Mouse (Mus musculus): ENCODE results near the gene Hectd4. TPM values are rescaled to one million over a fixed set of nuclear protein-coding genes. Genes with fewer than 3 reads are reported as not detected.

The Hectd4 gene
- polyA plus RNA-seq, 1 experiment from 2014 or later = 7.3 TPM

DNA sequence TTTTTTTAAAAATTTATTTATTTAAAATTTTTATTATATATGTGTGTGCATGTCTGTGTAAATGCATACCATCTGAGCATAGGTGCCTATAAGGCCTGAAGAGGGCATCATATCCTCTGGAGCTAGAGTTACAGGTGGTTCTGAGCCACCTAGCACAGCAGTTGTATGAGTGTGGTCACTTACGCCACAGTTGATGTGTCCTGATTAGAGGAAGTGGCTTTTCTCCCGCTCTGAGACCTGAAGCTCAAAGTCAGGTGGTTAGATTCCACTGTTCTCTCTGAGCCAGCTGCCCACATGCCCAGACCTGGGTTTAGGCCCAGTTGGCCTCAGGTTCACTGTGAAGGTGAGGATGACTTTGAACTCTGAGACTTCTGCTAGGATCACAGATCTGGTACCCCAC lies 44.6 kb downstream of the Hectd4 start:
- H3K4me3 ChIP-seq (ENCODE audit: low read depth, low read length) = no peak overlapping the region
- H3K36me3 ChIP-seq (ENCODE audit: control insufficient read depth, insufficient read depth, low read length) = peaks cover 10% of the 10 kb centered on the region; the same call in 1 of the 2 replicates
- no peak overlapping the region for H3K9ac ChIP-seq (ENCODE audit: low read depth, low read length)
- no peaks in the 10 kb centered on the region for H3K9me3 ChIP-seq (replicated peaks; ENCODE audit: control insufficient read depth, low read length)
- no peak overlapping the region for H3K27ac ChIP-seq (ENCODE audit: low read depth, low read length)
- no peak overlapping the region for H3K4me2 ChIP-seq
- H3K4me1 ChIP-seq (ENCODE audit: control insufficient read depth, insufficient read depth, low read length) = no peaks in the 10 kb centered on the region
- H3K27me3 ChIP-seq (ENCODE audit: control insufficient read depth, insufficient read depth, low read length) = no peaks in the 10 kb centered on the region
- no peak for ATAC-seq (replicated peaks; ENCODE audit: insufficient number of reproducible peaks, low FRiP score, low TSS enrichment)
- WGBS (ENCODE audit: insufficient replicate concordance) = 97% methylated on average over 2 of the region's 2 CpGs

DNA sequence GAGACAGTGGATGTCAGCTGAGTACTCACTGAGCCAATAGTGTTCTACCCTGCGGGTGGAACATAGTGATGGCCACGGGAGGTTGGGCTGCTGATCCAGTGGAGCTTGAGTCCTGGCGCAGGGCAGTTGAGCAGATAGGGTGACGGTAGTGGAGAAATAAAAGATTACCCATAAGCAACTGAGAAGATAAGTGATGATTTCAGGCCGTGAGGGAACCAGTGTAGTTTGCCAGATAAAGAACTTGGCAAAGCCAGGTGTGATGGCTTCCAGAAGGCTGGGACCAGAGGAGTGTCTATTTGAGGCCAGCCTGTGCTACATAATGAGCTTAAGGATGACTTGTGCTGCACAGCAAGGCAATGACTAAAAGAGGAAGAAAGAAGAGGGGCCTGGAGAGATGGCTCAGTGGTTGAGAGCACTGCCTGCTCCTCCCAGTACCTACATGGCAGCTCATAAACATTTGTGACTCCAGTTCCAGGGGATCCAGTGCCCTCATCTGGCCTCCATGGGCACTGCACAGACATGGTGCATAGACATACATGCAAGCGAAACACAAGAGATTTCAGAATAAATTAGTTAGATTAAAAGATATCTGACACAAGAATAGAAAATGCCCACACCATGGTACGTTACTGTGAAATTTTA lies 46.8 kb downstream of the Hectd4 start:
- H3K4me1 ChIP-seq (ENCODE audit: control insufficient read depth, insufficient read depth, low read length) = no peaks in the 10 kb centered on the region
- H3K9me3 ChIP-seq (replicated peaks; ENCODE audit: control insufficient read depth, low read length) = no peaks in the 10 kb centered on the region
- H3K27me3 ChIP-seq (ENCODE audit: control insufficient read depth, insufficient read depth, low read length) = no peaks in the 10 kb centered on the region
- no peak overlapping the region for H3K9ac ChIP-seq (ENCODE audit: low read depth, low read length)
- H3K27ac ChIP-seq (ENCODE audit: low read depth, low read length) = no peak overlapping the region
- H3K4me2 ChIP-seq = no peak overlapping the region
- ATAC-seq (replicated peaks; ENCODE audit: insufficient number of reproducible peaks, low FRiP score, low TSS enrichment) = no peak
- H3K36me3 ChIP-seq (ENCODE audit: control insufficient read depth, insufficient read depth, low read length) = peaks cover 9% of the 10 kb centered on the region; the same call in 1 of the 2 replicates
- 81% methylated on average over 7 of the region's 7 CpGs for WGBS (ENCODE audit: insufficient replicate concordance)
- H3K4me3 ChIP-seq (ENCODE audit: low read depth, low read length) = no peak overlapping the region

DNA sequence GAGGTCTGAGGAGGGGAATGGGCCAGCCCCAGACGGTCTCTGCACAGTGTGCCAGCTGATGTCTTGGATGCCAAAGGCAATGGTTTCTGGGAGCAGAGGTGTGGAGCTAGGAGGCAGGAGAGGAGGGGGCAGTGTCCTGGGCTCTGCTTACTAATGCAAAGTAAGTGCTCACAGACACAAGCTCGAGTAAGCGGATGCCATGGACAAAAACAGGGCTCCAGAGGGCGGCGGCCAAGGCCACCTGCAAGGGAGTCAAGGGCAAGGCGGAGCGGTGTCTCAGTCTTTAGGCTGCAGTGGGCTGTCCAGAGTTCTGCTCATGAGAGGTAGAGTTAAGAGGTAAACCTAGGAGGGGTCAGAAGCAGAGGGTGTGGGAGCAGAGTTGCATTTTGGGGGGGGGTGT lies 51.0 kb downstream of the Hectd4 start:
- ATAC-seq (replicated peaks; ENCODE audit: insufficient number of reproducible peaks, low FRiP score, low TSS enrichment) = no peak
- peaks cover 6% of the 10 kb centered on the region; the same call in 1 of the 2 replicates for H3K36me3 ChIP-seq (ENCODE audit: control insufficient read depth, insufficient read depth, low read length)
- H3K9ac ChIP-seq (ENCODE audit: low read depth, low read length) = no peak overlapping the region
- no peaks in the 10 kb centered on the region for H3K27me3 ChIP-seq (ENCODE audit: control insufficient read depth, insufficient read depth, low read length)
- H3K9me3 ChIP-seq (replicated peaks; ENCODE audit: control insufficient read depth, low read length) = no peaks in the 10 kb centered on the region
- no peak overlapping the region for H3K4me3 ChIP-seq (ENCODE audit: low read depth, low read length)
- WGBS (ENCODE audit: insufficient replicate concordance) = 83% methylated on average over 7 of the region's 7 CpGs
- H3K4me2 ChIP-seq = no peak overlapping the region
- H3K4me1 ChIP-seq (ENCODE audit: control insufficient read depth, insufficient read depth, low read length) = no peaks in the 10 kb centered on the region
- H3K27ac ChIP-seq (ENCODE audit: low read depth, low read length) = no peak overlapping the region

- Histone ChIP-seq H3K9ac (ENCODE audit: low read depth, low read length) (no peak overlapping the region), H3K9me3 (replicated peaks; ENCODE audit: control insufficient read depth, low read length) (no peaks in the 10 kb centered on the region), H3K4me2 (no peak overlapping the region), H3K36me3 (ENCODE audit: control insufficient read depth, insufficient read depth, low read length) (peaks cover 10% of the 10 kb centered on the region), H3K27me3 (ENCODE audit: control insufficient read depth, insufficient read depth, low read length) (no peaks in the 10 kb centered on the region), H3K27ac (ENCODE audit: low read depth, low read length) (no peak overlapping the region), H3K4me3 (ENCODE audit: low read depth, low read length) (no peak overlapping the region), H3K4me1 (ENCODE audit: control insufficient read depth, insufficient read depth, low read length) (no peaks in the 10 kb centered on the region)
- ATAC-seq (replicated peaks; ENCODE audit: insufficient number of reproducible peaks, low FRiP score, low TSS enrichment) = no peak
- 44% methylated on average over 1 of the region's 1 CpGs for WGBS (ENCODE audit: insufficient replicate concordance)
These were observed 56.8 kb downstream of the Hectd4 start for GRCm38 (mm10) chr5:121276808-121277207.

DNA sequence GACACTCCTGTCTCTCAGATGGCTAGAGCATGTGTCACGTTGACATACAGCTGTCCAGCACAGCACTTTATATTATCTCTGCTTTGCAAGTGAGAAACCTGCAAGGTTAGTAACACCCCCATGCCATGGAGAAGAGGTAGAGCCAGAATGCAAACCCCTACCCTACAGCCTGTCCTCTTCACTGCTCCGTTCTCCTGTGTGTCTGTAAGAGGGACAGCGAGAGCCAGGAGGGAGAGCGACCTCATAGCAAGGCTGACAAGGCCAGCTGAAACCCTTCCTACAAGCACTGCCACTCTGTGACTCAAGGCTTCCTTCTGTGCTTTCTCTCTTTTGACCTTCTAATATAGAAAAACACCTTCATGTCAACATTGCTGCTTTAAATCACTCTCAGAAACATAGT lies 60.4 kb downstream of the Hectd4 start:
- H3K27ac ChIP-seq (ENCODE audit: low read depth, low read length) = no peak overlapping the region
- H3K27me3 ChIP-seq (ENCODE audit: control insufficient read depth, insufficient read depth, low read length) = no peaks in the 10 kb centered on the region
- no peaks in the 10 kb centered on the region for H3K9me3 ChIP-seq (replicated peaks; ENCODE audit: control insufficient read depth, low read length)
- peaks cover 10% of the 10 kb centered on the region for H3K36me3 ChIP-seq (ENCODE audit: control insufficient read depth, insufficient read depth, low read length)
- H3K4me1 ChIP-seq (ENCODE audit: control insufficient read depth, insufficient read depth, low read length) = 0 out of 2 replicates have a peak, but pooled peaks cover 2% of the 10 kb centered on the region
- H3K4me2 ChIP-seq = no peak overlapping the region
- 81% methylated on average over 4 of the region's 4 CpGs for WGBS (ENCODE audit: insufficient replicate concordance)
- ATAC-seq (replicated peaks; ENCODE audit: insufficient number of reproducible peaks, low FRiP score, low TSS enrichment) = no peak
- no peak overlapping the region for H3K4me3 ChIP-seq (ENCODE audit: low read depth, low read length)
- no peak overlapping the region for H3K9ac ChIP-seq (ENCODE audit: low read depth, low read length)

DNA sequence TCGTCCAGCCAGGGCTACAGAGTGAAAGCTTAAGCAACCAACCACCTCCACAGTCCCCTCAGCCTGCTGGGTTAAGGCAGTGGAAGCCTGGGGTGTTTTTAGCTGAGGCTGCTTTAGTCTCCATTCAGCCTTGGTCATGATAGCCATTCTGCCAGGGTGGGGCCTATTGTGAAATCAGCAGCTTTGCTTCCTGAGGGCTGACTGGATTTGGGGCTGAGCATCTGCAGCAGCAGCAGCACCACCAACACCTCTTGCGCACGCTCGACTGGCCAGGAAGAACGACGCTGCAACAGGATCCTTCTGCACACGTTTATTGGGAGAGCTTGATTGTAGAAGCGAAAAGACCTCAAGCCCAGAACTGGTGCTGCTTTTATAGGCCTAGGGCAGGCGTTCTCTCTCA lies 63.0 kb downstream of the Hectd4 start:
- ATAC-seq (replicated peaks; ENCODE audit: insufficient number of reproducible peaks, low FRiP score, low TSS enrichment) = no peak
- peaks cover 18% of the 10 kb centered on the region for H3K36me3 ChIP-seq (ENCODE audit: control insufficient read depth, insufficient read depth, low read length)
- H3K27ac ChIP-seq (ENCODE audit: low read depth, low read length) = no peak overlapping the region
- H3K4me1 ChIP-seq (ENCODE audit: control insufficient read depth, insufficient read depth, low read length) = 0 out of 2 replicates have a peak, but pooled peaks cover 2% of the 10 kb centered on the region
- H3K4me3 ChIP-seq (ENCODE audit: low read depth, low read length) = no peak overlapping the region
- no peak overlapping the region for H3K4me2 ChIP-seq
- H3K27me3 ChIP-seq (ENCODE audit: control insufficient read depth, insufficient read depth, low read length) = no peaks in the 10 kb centered on the region
- H3K9ac ChIP-seq (ENCODE audit: low read depth, low read length) = no peak overlapping the region
- H3K9me3 ChIP-seq (replicated peaks; ENCODE audit: control insufficient read depth, low read length) = no peaks in the 10 kb centered on the region
- WGBS (ENCODE audit: insufficient replicate concordance) = 95% methylated on average over 9 of the region's 9 CpGs

- 75% methylated on average over 5 of the region's 5 CpGs for WGBS (ENCODE audit: insufficient replicate concordance)
- peaks cover 15% of the 10 kb centered on the region for H3K36me3 ChIP-seq (ENCODE audit: control insufficient read depth, insufficient read depth, low read length)
These were observed 64.8 kb downstream of the Hectd4 start for GRCm38 (mm10) chr5:121284816-121285215.

DNA sequence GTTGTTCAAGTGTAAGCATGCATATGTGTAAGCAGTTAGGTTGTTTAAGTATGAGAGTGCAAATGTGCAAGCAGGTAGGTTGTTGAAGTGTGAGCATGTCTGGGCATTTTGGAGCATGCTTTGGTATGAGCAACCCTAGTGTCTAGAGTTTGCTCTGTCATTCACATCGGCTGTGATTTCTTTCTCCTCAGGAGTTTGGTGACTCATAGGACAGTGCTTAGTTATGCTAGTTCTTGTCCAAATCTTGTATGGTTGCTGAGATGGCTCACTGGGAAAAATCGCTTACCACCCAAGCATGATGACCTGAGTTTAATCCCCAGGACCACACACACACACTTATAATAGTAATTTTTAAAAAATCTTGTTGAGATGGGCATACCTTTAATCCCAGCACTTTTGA lies 67.2 kb downstream of the Hectd4 start:
- Histone ChIP-seq H3K4me1 (ENCODE audit: control insufficient read depth, insufficient read depth, low read length) (0 out of 2 replicates have a peak, but pooled peaks cover 3% of the 10 kb centered on the region), H3K9ac (ENCODE audit: low read depth, low read length) (no peak overlapping the region), H3K36me3 (ENCODE audit: control insufficient read depth, insufficient read depth, low read length) (peaks cover 13% of the 10 kb centered on the region), H3K4me3 (ENCODE audit: low read depth, low read length) (no peak overlapping the region), H3K4me2 (no peak overlapping the region), H3K9me3 (replicated peaks; ENCODE audit: control insufficient read depth, low read length) (no peaks in the 10 kb centered on the region), H3K27ac (ENCODE audit: low read depth, low read length) (no peak overlapping the region), H3K27me3 (ENCODE audit: control insufficient read depth, insufficient read depth, low read length) (no peaks in the 10 kb centered on the region)
- no peak for ATAC-seq (replicated peaks; ENCODE audit: insufficient number of reproducible peaks, low FRiP score, low TSS enrichment)
- 93% methylated on average over 2 of the region's 2 CpGs for WGBS (ENCODE audit: insufficient replicate concordance)

More at GRCm38 (mm10) chr5:121284816-121285215, 64.8 kb downstream of the Hectd4 start:
- Histone ChIP-seq H3K4me3 (ENCODE audit: low read depth, low read length) (no peak overlapping the region), H3K27ac (ENCODE audit: low read depth, low read length) (no peak overlapping the region), H3K9ac (ENCODE audit: low read depth, low read length) (no peak overlapping the region), H3K4me2 (no peak overlapping the region), H3K4me1 (ENCODE audit: control insufficient read depth, insufficient read depth, low read length) (0 out of 2 replicates have a peak, but pooled peaks cover 2% of the 10 kb centered on the region), H3K27me3 (ENCODE audit: control insufficient read depth, insufficient read depth, low read length) (no peaks in the 10 kb centered on the region), H3K9me3 (replicated peaks; ENCODE audit: control insufficient read depth, low read length) (no peaks in the 10 kb centered on the region)
- ATAC-seq (replicated peaks; ENCODE audit: insufficient number of reproducible peaks, low FRiP score, low TSS enrichment) = no peak

GRCm38 (mm10) chr5:121290289-121290688 lies 70.3 kb downstream of the Hectd4 start:
- H3K4me3 ChIP-seq (ENCODE audit: low read depth, low read length) = no peak overlapping the region
- H3K4me2 ChIP-seq = no peak overlapping the region
- H3K27ac ChIP-seq (ENCODE audit: low read depth, low read length) = no peak overlapping the region
- H3K27me3 ChIP-seq (ENCODE audit: control insufficient read depth, insufficient read depth, low read length) = no peaks in the 10 kb centered on the region
- H3K36me3 ChIP-seq (ENCODE audit: control insufficient read depth, insufficient read depth, low read length) = peaks cover 17% of the 10 kb centered on the region
- H3K9me3 ChIP-seq (replicated peaks; ENCODE audit: control insufficient read depth, low read length) = no peaks in the 10 kb centered on the region
- WGBS (ENCODE audit: insufficient replicate concordance) = 92% methylated on average over 3 of the region's 3 CpGs
- no peak for ATAC-seq (replicated peaks; ENCODE audit: insufficient number of reproducible peaks, low FRiP score, low TSS enrichment)
- H3K9ac ChIP-seq (ENCODE audit: low read depth, low read length) = no peak overlapping the region
- H3K4me1 ChIP-seq (ENCODE audit: control insufficient read depth, insufficient read depth, low read length) = 0 out of 2 replicates have a peak, but pooled peaks cover 4% of the 10 kb centered on the region
